8 mouse cellular contexts compared by ENCODE assay signal in the genomic region with DNA sequence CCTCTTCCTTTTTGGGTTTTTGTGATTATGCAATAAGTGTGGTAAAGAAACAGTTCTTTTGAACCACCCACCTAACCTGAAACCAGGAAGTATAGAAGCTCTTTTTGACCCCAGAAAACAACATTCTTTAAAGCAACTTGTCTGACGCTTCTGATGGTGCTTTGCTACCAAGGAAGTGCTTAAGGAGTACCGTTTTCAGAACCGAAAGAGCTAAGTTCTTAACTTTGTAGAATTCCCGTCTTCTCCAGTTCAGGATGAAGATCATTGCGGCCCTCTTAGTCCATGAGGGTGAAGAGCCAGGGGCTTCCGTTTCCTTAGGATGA. TPM values are rescaled to one million over a fixed set of nuclear protein-coding genes. Genes with fewer than 3 reads are reported as not detected.
DNase-seq lines count a peak whose midpoint lies in the region; ATAC-seq lines count a peak whose summit lies in the region.

No protein-coding gene starts in this region.

- H3K36me3 ChIP-seq in neural tube, embryonic 11.5 days (ENCODE audit: control insufficient read depth, insufficient read depth, low read length): no peaks in the 10 kb centered on the region
- H3K36me3 ChIP-seq in embryonic facial prominence, embryonic 15.5 days: no peaks in the 10 kb centered on the region
- 0 out of 2 replicates have a peak, but pooled peaks cover 3% of the 10 kb centered on the region for H3K36me3 ChIP-seq in limb, embryonic 15.5 days
- H3K36me3 ChIP-seq in splenic B cell, adult 2 months (ENCODE audit: control insufficient read depth, insufficient read depth, low read length, poor library complexity, severe bottlenecking): no peaks in the 10 kb centered on the region; the same call in 1 of the 2 replicates

- no peaks in the 10 kb centered on the region for H3K9me3 ChIP-seq in neural tube, embryonic 11.5 days (ENCODE audit: control insufficient read depth, low read length)
- H3K9me3 ChIP-seq in embryonic facial prominence, embryonic 15.5 days (replicated peaks): no peaks in the 10 kb centered on the region
- no peaks in the 10 kb centered on the region for H3K9me3 ChIP-seq in limb, embryonic 15.5 days

- H3K27ac ChIP-seq in neural tube, embryonic 11.5 days (ENCODE audit: low read depth, low read length): no peak overlapping the region
- no peak overlapping the region for H3K27ac ChIP-seq in embryonic facial prominence, embryonic 15.5 days (replicated peaks)
- H3K27ac ChIP-seq in limb, embryonic 15.5 days: no peak overlapping the region

- H3K27me3 ChIP-seq in neural tube, embryonic 11.5 days (ENCODE audit: control insufficient read depth, insufficient read depth, low read length): no peaks in the 10 kb centered on the region
- no peaks in the 10 kb centered on the region for H3K27me3 ChIP-seq in embryonic facial prominence, embryonic 15.5 days
- H3K27me3 ChIP-seq in limb, embryonic 15.5 days: peaks cover 8% of the 10 kb centered on the region; the same call in 1 of the 2 replicates
- H3K27me3 ChIP-seq in splenic B cell, adult 2 months (ENCODE audit: control insufficient read depth, insufficient read depth, low read length, poor library complexity, severe bottlenecking): no peaks in the 10 kb centered on the region

- H3K9ac ChIP-seq in neural tube, embryonic 11.5 days (ENCODE audit: low read length): no peak overlapping the region; the same call in 1 of the 2 replicates
- H3K9ac ChIP-seq in embryonic facial prominence, embryonic 15.5 days: peak overlapping the region; percentile 98; the same call in 1 of the 2 replicates
- H3K9ac ChIP-seq in limb, embryonic 15.5 days: peak overlapping the region; percentile 95; the same call in 1 of the 2 replicates

- no peak for DNase-seq in neural tube, embryonic 11.5 days (ENCODE audit: low spot score)
- no peak for DNase-seq in neural tube, embryonic 10.5 days (ENCODE audit: extremely low spot score, low spot score)
- peak; percentile 68 for DNase-seq in splenic B cell, adult 2 months (ENCODE audit: low read depth, low spot score)
- no peak for DNase-seq in left cerebral cortex, adult 11 months (ENCODE audit: low spot score)
- DNase-seq in cerebellum, postnatal 4 days (ENCODE audit: low spot score in 2 of 2): no peak
- no peak for DNase-seq in kidney, adult 18-20 months

- ATAC-seq in neural tube, embryonic 11.5 days (ENCODE audit: insufficient read depth, low FRiP score, low TSS enrichment): no peak
- ATAC-seq in embryonic facial prominence, embryonic 15.5 days (ENCODE audit: insufficient number of reproducible peaks, low FRiP score, low TSS enrichment, low read depth): no peak
- ATAC-seq in limb, embryonic 15.5 days (ENCODE audit: insufficient number of reproducible peaks, low FRiP score, low TSS enrichment, low read depth): no peak

- WGBS in neural tube, embryonic 11.5 days: 73% methylated on average over 6 of the region's 6 CpGs
- 46% methylated on average over 6 of the region's 6 CpGs for WGBS in embryonic facial prominence, embryonic 15.5 days
- WGBS in limb, embryonic 15.5 days: 51% methylated on average over 6 of the region's 6 CpGs

- H3K4me2 ChIP-seq in neural tube, embryonic 11.5 days (ENCODE audit: low read depth): peak overlapping the region; percentile 64
- peak overlapping the region; percentile 59 for H3K4me2 ChIP-seq in embryonic facial prominence, embryonic 15.5 days (replicated peaks)
- H3K4me2 ChIP-seq in limb, embryonic 15.5 days: peak overlapping the region; percentile 66

- H3K4me3 ChIP-seq in neural tube, embryonic 11.5 days (ENCODE audit: low read depth, low read length): peak overlapping the region; percentile 98
- H3K4me3 ChIP-seq in embryonic facial prominence, embryonic 15.5 days (replicated peaks): peak overlapping the region; percentile 95
- peak overlapping the region; percentile 97 for H3K4me3 ChIP-seq in limb, embryonic 15.5 days

- peaks cover 8% of the 10 kb centered on the region for H3K4me1 ChIP-seq in neural tube, embryonic 11.5 days (ENCODE audit: control insufficient read depth, insufficient read depth, low read length)
- H3K4me1 ChIP-seq in embryonic facial prominence, embryonic 15.5 days: peaks cover 26% of the 10 kb centered on the region
- H3K4me1 ChIP-seq in limb, embryonic 15.5 days: peaks cover 32% of the 10 kb centered on the region

RNA-seq across cellular contexts. Expression of a gene that starts 1.1 kb away (rescaled TPM):
- 67.7 and 68.8 TPM in 2 replicates for polyA plus RNA-seq in neural tube, embryonic 11.5 days (2014; fragmentation: Nextera tagmentation; extraction: Ambion mirVana)
- polyA plus RNA-seq in embryonic facial prominence, embryonic 15.5 days (2015; fragmentation: Nextera tagmentation; extraction: Ambion mirVana): 82.3 and 87.6 TPM in 2 replicates
- 72.7 and 84.5 TPM in 2 replicates for polyA plus RNA-seq in limb, embryonic 15.5 days (2015; fragmentation: Nextera tagmentation; extraction: Ambion mirVana)
